Mouse (Mus musculus): ENCODE data around the gene Ccrl2. TPM values are rescaled to one million over a fixed set of nuclear protein-coding genes. Genes with fewer than 3 reads are reported as not detected.

The Ccrl2 gene
- 9.4 TPM for polyA plus RNA-seq (2017; shearing (Covaris generic))

GRCm38 (mm10) chr9:111056798-111057543 is at the start of gene Ccrl2:
Gene Ccrl2 (minus strand): TSS chr9:111057519.

GRCm38 (mm10) chr9:111019022-111019421 is 38.3 kb downstream of the Ccrl2 start, which contains the start of gene Ltf:
Gene Ltf (plus strand): TSS chr9:111019271.

Other genes with a start within 250 kb of the Ccrl2 start
- gene Prss44, start 243.5 kb downstream of the Ccrl2 start, polyA plus RNA-seq (2017; shearing (Covaris generic)), result not detected
- gene Prss43, start 230.8 kb downstream of the Ccrl2 start, polyA plus RNA-seq (2017; shearing (Covaris generic)), result not detected
- gene Prss45, start 222.9 kb downstream of the Ccrl2 start, polyA plus RNA-seq (2017; shearing (Covaris generic)), result not detected
- gene Prss46, start 213.0 kb downstream of the Ccrl2 start, polyA plus RNA-seq (2017; shearing (Covaris generic)), result not detected
- not detected for gene Prss50, start 199.6 kb downstream of the Ccrl2 start, polyA plus RNA-seq (2017; shearing (Covaris generic))
- 36.7 TPM for gene Als2cl, start 177.6 kb downstream of the Ccrl2 start, polyA plus RNA-seq (2017; shearing (Covaris generic))
- 11.3 TPM for gene Tmie, start 177.4 kb downstream of the Ccrl2 start, polyA plus RNA-seq (2017; shearing (Covaris generic))
- 0.89 TPM for gene Fam240a, start 140.7 kb downstream of the Ccrl2 start, polyA plus RNA-seq (2017; shearing (Covaris generic))
- gene Tdgf1, start 111.4 kb downstream of the Ccrl2 start, polyA plus RNA-seq (2017; shearing (Covaris generic)), result 2.3 TPM
- gene Lrrc2, start 106.0 kb downstream of the Ccrl2 start, polyA plus RNA-seq (2017; shearing (Covaris generic)), result 0.07 TPM
- not detected for gene Rtp3, start 66.9 kb downstream of the Ccrl2 start, polyA plus RNA-seq (2017; shearing (Covaris generic))
- not detected for gene Ltf, start 38.2 kb downstream of the Ccrl2 start, polyA plus RNA-seq (2017; shearing (Covaris generic))
- gene Lrrfip2, start 60.1 kb upstream of the Ccrl2 start, polyA plus RNA-seq (2017; shearing (Covaris generic)), result 34.0 TPM
- gene Mlh1, start 214.3 kb upstream of the Ccrl2 start, polyA plus RNA-seq (2017; shearing (Covaris generic)), result 59.7 TPM
- 18.1 TPM for gene Epm2aip1, start 214.4 kb upstream of the Ccrl2 start, polyA plus RNA-seq (2017; shearing (Covaris generic))